Comparison of ENCODE assay signal across 7 mouse cellular contexts in the genomic region with DNA sequence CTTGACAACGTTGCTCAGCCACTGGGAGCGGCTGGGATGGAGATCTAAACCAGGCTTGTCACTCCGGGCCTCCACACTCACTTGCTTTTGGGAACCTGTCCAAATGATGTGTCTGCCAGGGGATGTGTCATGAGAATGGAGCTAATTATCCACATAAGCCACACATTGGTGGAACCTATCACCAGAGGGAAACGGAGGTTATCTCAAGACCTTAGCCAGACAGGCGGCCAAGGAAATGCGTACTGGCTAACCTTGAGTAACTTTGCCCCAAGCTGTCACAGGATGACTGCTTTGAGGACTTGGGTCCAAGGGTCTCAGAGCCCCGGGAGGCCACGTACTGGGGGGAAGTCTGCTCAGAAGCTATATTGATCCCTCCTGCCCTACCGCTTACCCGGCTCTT. TPM values are rescaled to one million over a fixed set of nuclear protein-coding genes. Genes with fewer than 3 reads are reported as not detected.
A peak's percentile ranks its signal among the peaks of the same experiment; 100 is the strongest.
DNase-seq lines count a peak whose midpoint lies in the region; ATAC-seq and TF ChIP-seq lines count a peak whose summit lies in the region.

No protein-coding gene starts in this region.

- in situ Hi-C loops in Patski (cut with MboI; ENCODE audit: low pct_unique_long_range_greater_than_20kb): loop anchor here (5.0 kb wide), 2 partner anchors 76 to 141 kb away; no protein-coding TSS in a partner anchor

- H3K27ac ChIP-seq in embryonic facial prominence, embryonic 10.5 days (replicated peaks): 0 out of 2 replicates have a peak overlapping the region, but pooled peaks have one; percentile 10
- H3K27ac ChIP-seq in heart, embryonic 11.5 days (ENCODE audit: low read depth, low read length): 0 out of 2 replicates have a peak overlapping the region, but pooled peaks have one; percentile 7
- no peak overlapping the region for H3K27ac ChIP-seq in kidney, embryonic 14.5 days (ENCODE audit: low read depth, low read length)
- H3K27ac ChIP-seq in stomach, embryonic 15.5 days: no peak overlapping the region

- TF ChIP-seq POLR2A in lung, adult 2 months (IDR thresholded peaks at IDR 0.05; ENCODE audit: borderline replicate concordance, extremely low read depth, low read depth, low read length): no peak

- peaks cover 36% of the 10 kb centered on the region for H3K4me1 ChIP-seq in embryonic facial prominence, embryonic 10.5 days
- peaks cover 10% of the 10 kb centered on the region; the same call in 1 of the 2 replicates for H3K4me1 ChIP-seq in heart, embryonic 11.5 days (ENCODE audit: control insufficient read depth, insufficient read depth, low read length)
- 0 out of 2 replicates have a peak, but pooled peaks cover 6% of the 10 kb centered on the region for H3K4me1 ChIP-seq in kidney, embryonic 14.5 days (ENCODE audit: control insufficient read depth, insufficient read depth, low read length)
- peaks cover 22% of the 10 kb centered on the region for H3K4me1 ChIP-seq in lung, adult 2 months (ENCODE audit: control insufficient read depth, insufficient read depth, low read length)
- H3K4me1 ChIP-seq in stomach, embryonic 15.5 days: peaks cover 15% of the 10 kb centered on the region; the same call in 1 of the 2 replicates

- no peak for ATAC-seq in Patski
- ATAC-seq in heart, embryonic 11.5 days (replicated peaks; ENCODE audit: insufficient number of reproducible peaks, low FRiP score, low TSS enrichment): no peak
- ATAC-seq in kidney, embryonic 14.5 days (ENCODE audit: low FRiP score, low TSS enrichment): no peak
- no peak for ATAC-seq in stomach, embryonic 15.5 days (ENCODE audit: insufficient read depth, low FRiP score, low read depth)
- ATAC-seq in inflammation-experienced regulatory T-cells, adult 6 months: no peak

- peak overlapping the region; percentile 73 for H3K4me3 ChIP-seq in embryonic facial prominence, embryonic 10.5 days
- H3K4me3 ChIP-seq in heart, embryonic 11.5 days (ENCODE audit: low read depth, low read length): peak overlapping the region; percentile 49
- peak overlapping the region; percentile 64 for H3K4me3 ChIP-seq in kidney, embryonic 14.5 days (ENCODE audit: low read length)
- H3K4me3 ChIP-seq in lung, adult 2 months (replicated peaks; ENCODE audit: extremely low read depth, low read depth, low read length): peak overlapping the region; percentile 94
- peak overlapping the region; percentile 63 for H3K4me3 ChIP-seq in stomach, embryonic 15.5 days (replicated peaks)

- CTCF ChIA-PET in Patski (lab: Charles Lee): interaction anchor here (0.9 to 2.3 kb wide), 3 partner anchors 75 to 143 kb away, joined by 3 to 9 read pairs (median 3); no protein-coding TSS in a partner anchor

- H3K36me3 ChIP-seq in embryonic facial prominence, embryonic 10.5 days (replicated peaks): no peaks in the 10 kb centered on the region
- H3K36me3 ChIP-seq in heart, embryonic 11.5 days (ENCODE audit: control insufficient read depth, insufficient read depth, low read length): no peaks in the 10 kb centered on the region
- H3K36me3 ChIP-seq in kidney, embryonic 14.5 days (ENCODE audit: control insufficient read depth, insufficient read depth, low read length): no peaks in the 10 kb centered on the region
- no peaks in the 10 kb centered on the region for H3K36me3 ChIP-seq in stomach, embryonic 15.5 days

- no peaks in the 10 kb centered on the region for H3K9me3 ChIP-seq in embryonic facial prominence, embryonic 10.5 days
- no peaks in the 10 kb centered on the region for H3K9me3 ChIP-seq in heart, embryonic 11.5 days (replicated peaks; ENCODE audit: control insufficient read depth, low read length)
- H3K9me3 ChIP-seq in kidney, embryonic 14.5 days (ENCODE audit: control insufficient read depth, low read length): no peaks in the 10 kb centered on the region
- no peaks in the 10 kb centered on the region for H3K9me3 ChIP-seq in stomach, embryonic 15.5 days

- peak overlapping the region; percentile 79; the same call in 1 of the 2 replicates for H3K9ac ChIP-seq in heart, embryonic 11.5 days (ENCODE audit: low read depth, low read length)
- H3K9ac ChIP-seq in kidney, embryonic 14.5 days (ENCODE audit: low read depth, low read length): peak overlapping the region; percentile 63; the same call in 1 of the 2 replicates
- 0 out of 2 replicates have a peak overlapping the region, but pooled peaks have one; percentile 50 for H3K9ac ChIP-seq in stomach, embryonic 15.5 days

- DNase-seq in Patski (ENCODE audit: low read depth, low spot score): peak; percentile 87
- DNase-seq in embryonic facial prominence, embryonic 10.5 days (ENCODE audit: low spot score): no peak
- no peak for DNase-seq in lung, adult 2 months

- POLR2A ChIA-PET in Patski (lab: Charles Lee): interaction anchor here (1.1 to 1.6 kb wide), 5 partner anchors 42 to 76 kb away, joined by 3 to 7 read pairs (median 4); no protein-coding TSS in a partner anchor

- no peak for TF ChIP-seq CTCF in Patski (IDR thresholded peaks at IDR 0.05)
- no peak for TF ChIP-seq CTCF in lung, adult 2 months (IDR thresholded peaks at IDR 0.05; ENCODE audit: insufficient read depth, low read length)

- no peaks in the 10 kb centered on the region for H3K27me3 ChIP-seq in Patski
- H3K27me3 ChIP-seq in embryonic facial prominence, embryonic 10.5 days (replicated peaks; ENCODE audit: low read depth, poor library complexity, severe bottlenecking): peaks cover 62% of the 10 kb centered on the region
- H3K27me3 ChIP-seq in heart, embryonic 11.5 days (ENCODE audit: control insufficient read depth, insufficient read depth, low read length): peaks cover 4% of the 10 kb centered on the region; the same call in 1 of the 2 replicates
- H3K27me3 ChIP-seq in kidney, embryonic 14.5 days (ENCODE audit: control insufficient read depth, insufficient read depth, low read length): peaks cover 25% of the 10 kb centered on the region
- H3K27me3 ChIP-seq in stomach, embryonic 15.5 days (replicated peaks): peaks cover 4% of the 10 kb centered on the region; the same call in 1 of the 2 replicates

- H3K4me2 ChIP-seq in heart, embryonic 11.5 days: peak overlapping the region; percentile 66
- H3K4me2 ChIP-seq in kidney, embryonic 14.5 days (replicated peaks; ENCODE audit: low read depth, low read length): peak overlapping the region; percentile 92
- peak overlapping the region; percentile 91 for H3K4me2 ChIP-seq in stomach, embryonic 15.5 days

- 18% methylated on average over 10 of the region's 10 CpGs for whole genome bisulfite sequencing in embryonic facial prominence, embryonic 10.5 days
- 16% methylated on average over 10 of the region's 10 CpGs for WGBS in heart, embryonic 11.5 days (ENCODE audit: insufficient replicate concordance)
- WGBS in kidney, embryonic 14.5 days: 31% methylated on average over 10 of the region's 10 CpGs
- 23% methylated on average over 10 of the region's 10 CpGs for WGBS in lung, adult 2 months
- WGBS in stomach, embryonic 15.5 days: 37% methylated on average over 10 of the region's 10 CpGs

RNA-seq across cellular contexts. Expression of gene Pxdc1, which starts 2.3 kb away (rescaled TPM):
- polyA plus RNA-seq in Patski (2021): 57.2 TPM
- polyA plus RNA-seq in embryonic facial prominence, embryonic 10.5 days (2016; fragmentation: Nextera tagmentation; extraction: Ambion mirVana): 4.1 TPM in 2 replicates
- 14.4 and 16.6 TPM in 2 replicates for polyA plus RNA-seq in heart, embryonic 11.5 days (2014; fragmentation: Nextera tagmentation; extraction: Ambion mirVana)
- polyA plus RNA-seq in kidney, embryonic 14.5 days (2014; fragmentation: Nextera tagmentation; extraction: Ambion mirVana): 7.8 and 9.4 TPM in 2 replicates
- 131 and 170 TPM in 2 replicates for polyA plus RNA-seq in lung, adult 2 months (2012; rRNA removed)
- polyA plus RNA-seq in stomach, embryonic 15.5 days (2015; fragmentation: Nextera tagmentation; extraction: Ambion mirVana): 10.7 and 10.8 TPM in 2 replicates
- under 1 TPM in 2 of 3 experiments, not detected in 1; 0.31 to 0.71 TPM for polyA plus RNA-seq in inflammation-experienced regulatory T-cells, adult 6 months (2017; shearing (Covaris generic))

Comparison
In these comparisons a context has a peak if more than half of its experiments do, and no peak if none do; other contexts are left out.
1. H3K27ac ChIP-seq: peak in embryonic facial prominence, embryonic 10.5 days (single experiment) and heart, embryonic 11.5 days (single experiment); none in kidney, embryonic 14.5 days (single experiment) and stomach, embryonic 15.5 days (single experiment).
2. Peak in every context shown above with its lines, with median percentiles within 50 percentile points of each other: H3K4me3 ChIP-seq, H3K4me2 ChIP-seq and H3K9ac ChIP-seq.